Mouse (Mus musculus) kidney, adult 2 months (tissue): Measurements from ENCODE around the gene Rptor. TPM values are rescaled to one million over a fixed set of nuclear protein-coding genes. Genes with fewer than 3 reads are reported as not detected.

Experiments
- DNase-seq: peaks from one replicate; pipeline ENCODE4 v3.0.0; 2021
- H3K27ac ChIP-seq: fragments of 200-500 bp; 2 replicates; pipeline ENCODE4 v1.5.1; 2012; ENCODE audit warnings: low read depth, low read length, control low read depth, inconsistent platforms; ENCODE audit not compliant: insufficient read depth
- H3K27me3 ChIP-seq: fragments of 200-500 bp; replicated peaks from 2 replicates; pipeline ENCODE4 v1.6.1; 2012; ENCODE audit warnings: mild to moderate bottlenecking, moderate library complexity, low read length, inconsistent platforms; ENCODE audit not compliant: control insufficient read depth, insufficient read depth
- H3K36me3 ChIP-seq: fragments of 200-500 bp; 2 replicates; pipeline ENCODE4 v1.6.1; 2012; ENCODE audit warnings: mild to moderate bottlenecking, moderate library complexity, low read length, inconsistent platforms; ENCODE audit not compliant: control insufficient read depth, insufficient read depth
- H3K4me1 ChIP-seq: fragments of 200-500 bp; 2 replicates; pipeline ENCODE4 v1.6.1; 2011; ENCODE audit warnings: low read length; ENCODE audit not compliant: control insufficient read depth, insufficient read depth
- H3K4me3 ChIP-seq: fragments of 200-500 bp; 2 replicates; pipeline ENCODE4 v1.5.1; 2011; ENCODE audit warnings: mild to moderate bottlenecking, low read depth, low read length, control low read depth; ENCODE audit not compliant: insufficient read depth
- CTCF ChIP-seq: fragments of 200-500 bp; conservative IDR thresholded peaks from 2 replicates; pipeline ENCODE4 v1.5.1; 2011; ENCODE audit warnings: low read depth, mild to moderate bottlenecking, control low read depth, low read length, moderate library complexity, mixed read lengths; ENCODE audit not compliant: insufficient read depth, insufficient read length
- POLR2A ChIP-seq: fragments of 200-500 bp; IDR thresholded peaks from one replicate; pipeline ENCODE4 v1.6.1; 2011; ENCODE audit warnings: low read depth, low read length, control low read depth
- WGBS: fragments of 180-500 bp; shearing (Covaris S2); methylation state at CpG from one replicate; pipeline ENCODE4 v1.1.7; 2018; 5-methylcytosine and 5-hydroxymethylcytosine counted together
- polyA plus RNA-seq: library from polyadenylated mRNA; depleted of rRNA; stranded (reverse); fragments of >200 nt; gene quantifications from 2 replicates; pipeline ENCODE4 v1.2.3, GENCODE M21; 2012

Gene Rptor
- polyA plus RNA-seq, 1 experiment = 20.7 TPM

GRCm38 (mm10) chr11:119563166-119563565 lies 39.5 kb upstream of the Rptor start:
- DNase-seq = no peak
- Histone ChIP-seq H3K4me3 (no peak overlapping the region), H3K27ac (no peak overlapping the region), H3K27me3 (no peaks in the 10 kb centered on the region; the same call in 1 of the 2 replicates), H3K36me3 (no peaks in the 10 kb centered on the region), H3K4me1 (no peaks in the 10 kb centered on the region)
- 38% methylated on average over 9 of the region's 9 CpGs for WGBS
- TF ChIP-seq POLR2A (no peak), CTCF (no peak)

- H3K4me3 ChIP-seq = no peak overlapping the region
- no peak for TF ChIP-seq CTCF
- no peak for TF ChIP-seq POLR2A
- H3K4me1 ChIP-seq = no peaks in the 10 kb centered on the region
- WGBS = 79% methylated on average over 10 of the region's 10 CpGs
- H3K36me3 ChIP-seq = no peaks in the 10 kb centered on the region
- H3K27ac ChIP-seq = no peak overlapping the region
- no peaks in the 10 kb centered on the region for H3K27me3 ChIP-seq
- no peak for DNase-seq
Measured at GRCm38 (mm10) chr11:119564383-119564782, 38.3 kb upstream of the Rptor start.

- Histone ChIP-seq H3K27ac (no peak overlapping the region), H3K27me3 (no peaks in the 10 kb centered on the region), H3K4me3 (no peak overlapping the region), H3K4me1 (no peaks in the 10 kb centered on the region), H3K36me3 (no peaks in the 10 kb centered on the region)
- TF ChIP-seq CTCF (no peak), POLR2A (no peak)
- WGBS = 67% methylated on average over 7 of the region's 7 CpGs
- DNase-seq = no peak
Measured at GRCm38 (mm10) chr11:119565021-119565420, 37.7 kb upstream of the Rptor start.

- no peak for DNase-seq
- Histone ChIP-seq H3K27ac (no peak overlapping the region), H3K36me3 (no peaks in the 10 kb centered on the region), H3K4me1 (no peaks in the 10 kb centered on the region), H3K27me3 (no peaks in the 10 kb centered on the region), H3K4me3 (no peak overlapping the region)
- WGBS = 33% methylated on average over 10 of the region's 10 CpGs
- no peak for TF ChIP-seq CTCF
- TF ChIP-seq POLR2A = no peak
Measured at GRCm38 (mm10) chr11:119565684-119566083, 37.0 kb upstream of the Rptor start.

- no peaks in the 10 kb centered on the region for H3K36me3 ChIP-seq
- WGBS = 53% methylated on average over 5 of the region's 5 CpGs
- TF ChIP-seq POLR2A = no peak
- no peak for TF ChIP-seq CTCF
Measured at GRCm38 (mm10) chr11:119566188-119566587, 36.5 kb upstream of the Rptor start.

GRCm38 (mm10) chr11:119572316-119573010 lies 30.2 kb upstream of the Rptor start:
- TF ChIP-seq CTCF = no peak
- TF ChIP-seq POLR2A = no peak
- 62% methylated on average over 15 of the region's 15 CpGs for WGBS
- Histone ChIP-seq H3K36me3 (no peaks in the 10 kb centered on the region), H3K27ac (peak overlapping the region; percentile 46; the same call in 1 of the 2 replicates), H3K4me1 (no peaks in the 10 kb centered on the region), H3K27me3 (no peaks in the 10 kb centered on the region), H3K4me3 (no peak overlapping the region)
- DNase-seq = peak; percentile 15

More at GRCm38 (mm10) chr11:119566188-119566587, 36.5 kb upstream of the Rptor start:
- no peaks in the 10 kb centered on the region for H3K27me3 ChIP-seq
- DNase-seq = no peak
- H3K27ac ChIP-seq = no peak overlapping the region
- no peaks in the 10 kb centered on the region for H3K4me1 ChIP-seq
- no peak overlapping the region for H3K4me3 ChIP-seq

- TF ChIP-seq POLR2A (no peak), CTCF (no peak)
- no peak overlapping the region for H3K4me3 ChIP-seq
- H3K36me3 ChIP-seq = no peaks in the 10 kb centered on the region
- no peaks in the 10 kb centered on the region for H3K4me1 ChIP-seq
- no peak for DNase-seq
- H3K27ac ChIP-seq = no peak overlapping the region
- H3K27me3 ChIP-seq = no peaks in the 10 kb centered on the region
- WGBS = 45% methylated on average over 4 of the region's 4 CpGs
Measured at GRCm38 (mm10) chr11:119576855-119577254, 25.9 kb upstream of the Rptor start.

- no peak overlapping the region for H3K27ac ChIP-seq
- no peak overlapping the region for H3K4me3 ChIP-seq
- WGBS = 84% methylated on average over 2 of the region's 2 CpGs
- no peaks in the 10 kb centered on the region for H3K36me3 ChIP-seq
- H3K27me3 ChIP-seq = no peaks in the 10 kb centered on the region
- TF ChIP-seq POLR2A = no peak
- TF ChIP-seq CTCF = no peak
- DNase-seq = no peak
- no peaks in the 10 kb centered on the region for H3K4me1 ChIP-seq
Measured at GRCm38 (mm10) chr11:119577721-119578120, 25.0 kb upstream of the Rptor start.
